18 mouse cellular contexts compared by ENCODE assay signal in genomic region chr16:11664896-11665705, GRCm38 (mm10).
DNase-seq lines count a peak whose midpoint lies in the region; ATAC-seq and TF ChIP-seq lines count a peak whose summit lies in the region.
"Had no signal": no experiment of that assay in that cellular context is flagged by ENCODE, and none has a peak within 500 bp of the region (broad histone marks: within the 10 kb centered on the region; RNA-seq: fewer than 3 reads in every experiment).

No protein-coding gene starts in this region.

- no peak for TF ChIP-seq POLR2A in kidney, adult 2 months (IDR thresholded peaks at IDR 0.05; ENCODE audit: low read depth, low read length)

- WGBS in kidney, adult 2 months, result 69% methylated on average over 13 of the region's 13 CpGs
- 84% methylated on average over 13 of the region's 13 CpGs for WGBS in forebrain, embryonic 12.5 days

- peaks cover 2% of the 10 kb centered on the region; the same call in 1 of the 2 replicates for H3K36me3 ChIP-seq in kidney, adult 2 months (ENCODE audit: control insufficient read depth, insufficient read depth, low read length)
- H3K36me3 ChIP-seq in forebrain, embryonic 12.5 days (replicated peaks), result no peaks in the 10 kb centered on the region
- H3K36me3 ChIP-seq: heart, embryonic 13.5 days; limb, embryonic 13.5 days; midbrain, embryonic 13.5 days had no signal

- no peaks in the 10 kb centered on the region for H3K27me3 ChIP-seq in kidney, adult 2 months (replicated peaks; ENCODE audit: control insufficient read depth, insufficient read depth, low read length)
- H3K27me3 ChIP-seq in forebrain, embryonic 12.5 days, result no peaks in the 10 kb centered on the region
- H3K27me3 ChIP-seq: forebrain, embryonic 13.5 days; heart, embryonic 13.5 days; limb, embryonic 13.5 days; midbrain, embryonic 13.5 days had no signal

- no peak overlapping the region for H3K9ac ChIP-seq in forebrain, embryonic 12.5 days
- H3K9ac ChIP-seq: forebrain, embryonic 13.5 days; heart, embryonic 13.5 days; limb, embryonic 13.5 days; midbrain, embryonic 13.5 days had no signal

- no peak for ATAC-seq in forebrain, embryonic 12.5 days (ENCODE audit: low FRiP score)
- ATAC-seq: forebrain, embryonic 13.5 days; hindbrain, embryonic 16.5 days; intestine, postnatal 0 days; midbrain, embryonic 13.5 days had no signal

- no peak overlapping the region for H3K4me2 ChIP-seq in forebrain, embryonic 12.5 days
- H3K4me2 ChIP-seq: forebrain, embryonic 13.5 days; heart, embryonic 13.5 days; limb, embryonic 13.5 days; midbrain, embryonic 13.5 days had no signal

- H3K4me3 ChIP-seq in kidney, adult 2 months (ENCODE audit: insufficient read depth, low read depth, low read length), result no peak overlapping the region
- H3K4me3 ChIP-seq in forebrain, embryonic 12.5 days (replicated peaks), result no peak overlapping the region
- H3K4me3 ChIP-seq: forebrain, embryonic 13.5 days; gastrocnemius, adult 2 months; heart, embryonic 13.5 days; limb, embryonic 13.5 days; midbrain, embryonic 13.5 days had no signal

- no peak for TF ChIP-seq CTCF in kidney, adult 2 months (conservative IDR thresholded peaks at IDR 0.05; ENCODE audit: insufficient read depth, insufficient read length, low read depth, low read length)

- DNase-seq in kidney, adult 2 months, result peak; percentile 23
- no peak for DNase-seq in kidney, postnatal 4 days
- peak; percentile 41 to 55 for DNase-seq in right cerebral cortex, adult 2 months (ENCODE audit: low spot score in 2 of 2)
- DNase-seq in right cerebral cortex, postnatal 4 days, result no peak
- peak; percentile 64 for DNase-seq in brain, adult 2 months (ENCODE audit: low read depth, low spot score)
- DNase-seq in embryo, embryonic 10.5 days (ENCODE audit: low spot score), result no peak
- DNase-seq: cerebellum, postnatal 10 days; gastrocnemius, adult 2 months; heart, postnatal 4 days; thymus, postnatal 4 days had no signal

- no peaks in the 10 kb centered on the region for H3K9me3 ChIP-seq in forebrain, embryonic 12.5 days
- H3K9me3 ChIP-seq: forebrain, embryonic 13.5 days; heart, embryonic 13.5 days; limb, embryonic 13.5 days; midbrain, embryonic 13.5 days had no signal

- H3K27ac ChIP-seq in kidney, adult 2 months (ENCODE audit: insufficient read depth, low read depth, low read length), result no peak overlapping the region
- H3K27ac ChIP-seq in forebrain, embryonic 12.5 days, result no peak overlapping the region
- H3K27ac ChIP-seq: forebrain, embryonic 13.5 days; gastrocnemius, adult 2 months; heart, embryonic 13.5 days; kidney, postnatal 0 days; limb, embryonic 13.5 days; midbrain, embryonic 13.5 days had no signal

- 0 out of 2 replicates have a peak, but pooled peaks cover 6% of the 10 kb centered on the region for H3K4me1 ChIP-seq in kidney, adult 2 months (ENCODE audit: control insufficient read depth, insufficient read depth, low read length)
- H3K4me1 ChIP-seq in forebrain, embryonic 12.5 days, result peaks cover 12% of the 10 kb centered on the region
- H3K4me1 ChIP-seq: limb, embryonic 13.5 days had no signal

Comparison
In these comparisons a context has a peak if more than half of its experiments do, and no peak if none do; other contexts are left out.
1. DNase-seq: peak in kidney, adult 2 months (single experiment), right cerebral cortex, adult 2 months (2 of 2) and brain, adult 2 months (single experiment); none in kidney, postnatal 4 days (0 of 2), right cerebral cortex, postnatal 4 days (single experiment) and embryo, embryonic 10.5 days (single experiment).